Mouse (Mus musculus) forebrain, embryonic 16.5 days (tissue): Measurements from ENCODE around the gene Clint1. TPM values are rescaled to one million over a fixed set of nuclear protein-coding genes. Genes with fewer than 3 reads are reported as not detected.

ENCODE experiments used
- ATAC-seq: fragments of 200-750 bp; cut with Nextera tagmentation; 2 replicates; pipeline ENCODE4 v1.8.0; 2017; ENCODE audit warnings: mild to moderate bottlenecking, moderate library complexity
- H3K27ac ChIP-seq: fragments of 300-500 bp; sonication (generic); 2 replicates; pipeline ENCODE4 v1.5.1; 2014; ENCODE audit warnings: low read length, control low read depth
- H3K27me3 ChIP-seq: fragments of 300-500 bp; sonication (generic); replicated peaks from 2 replicates; pipeline ENCODE4 v1.6.1; 2014; ENCODE audit warnings: low read length; ENCODE audit not compliant: control insufficient read depth, insufficient read depth
- H3K36me3 ChIP-seq: fragments of 300-500 bp; sonication (generic); 2 replicates; pipeline ENCODE4 v1.6.1; 2014; ENCODE audit not compliant: control insufficient read depth, insufficient read depth
- H3K4me1 ChIP-seq: fragments of 300-500 bp; sonication (generic); replicated peaks from 2 replicates; pipeline ENCODE4 v1.6.1; 2014; ENCODE audit warnings: low read length; ENCODE audit not compliant: control insufficient read depth, insufficient read depth
- H3K4me2 ChIP-seq: fragments of 300-500 bp; sonication (generic); 2 replicates; pipeline ENCODE4 v1.6.1; 2014; ENCODE audit warnings: mild to moderate bottlenecking, low read length, control low read depth
- H3K4me3 ChIP-seq: fragments of 300-500 bp; sonication (generic); replicated peaks from 2 replicates; pipeline ENCODE4 v1.5.1; 2014; ENCODE audit warnings: mild to moderate bottlenecking, low read length, control low read depth
- H3K9ac ChIP-seq: fragments of 300-500 bp; sonication (generic); replicated peaks from 2 replicates; pipeline ENCODE4 v1.6.1; 2014; ENCODE audit warnings: low read depth, low read length, control low read depth
- H3K9me3 ChIP-seq: fragments of 300-500 bp; sonication (generic); 2 replicates; pipeline ENCODE4 v1.6.1; 2016; ENCODE audit warnings: low read length; ENCODE audit not compliant: control insufficient read depth
- WGBS: fragments of 180-500 bp; shearing (Covaris S2); extraction: QIAGEN DNeasy Blood & Tissue Kit; methylation state at CpG from one replicate; pipeline ENCODE4 v1.1.7; 2014; 5-methylcytosine and 5-hydroxymethylcytosine counted together
- polyA plus RNA-seq: library from polyadenylated mRNA; unstranded; fragments of >200 nt; fragmentation: Nextera tagmentation; extraction: Ambion mirVana; gene quantifications from 2 replicates; pipeline ENCODE4 v1.2.1, GENCODE M21; 2015

The Clint1 gene
- polyA plus RNA-seq, 1 experiment from 2014 or later: 45.1 TPM

- no peak overlapping the region for H3K9ac ChIP-seq
- H3K4me3 ChIP-seq: no peak overlapping the region
- no peak overlapping the region for H3K4me2 ChIP-seq
- no peaks in the 10 kb centered on the region for H3K27me3 ChIP-seq
- 90% methylated on average over 5 of the region's 5 CpGs for WGBS
- no peaks in the 10 kb centered on the region for H3K4me1 ChIP-seq
- no peak overlapping the region for H3K27ac ChIP-seq
- H3K9me3 ChIP-seq: no peaks in the 10 kb centered on the region
- no peak for ATAC-seq
- no peaks in the 10 kb centered on the region for H3K36me3 ChIP-seq
These were observed 14.5 kb upstream of the Clint1 start for GRCm38 (mm10) chr11:45837257-45837817.

GRCm38 (mm10) chr11:45838450-45838849, 13.4 kb upstream of the Clint1 start:
- Histone ChIP-seq H3K4me1 (no peaks in the 10 kb centered on the region), H3K9me3 (no peaks in the 10 kb centered on the region), H3K4me3 (no peak overlapping the region), H3K9ac (no peak overlapping the region), H3K36me3 (no peaks in the 10 kb centered on the region), H3K4me2 (no peak overlapping the region), H3K27ac (no peak overlapping the region), H3K27me3 (no peaks in the 10 kb centered on the region)
- 66% methylated on average over 3 of the region's 3 CpGs for WGBS
- no peak for ATAC-seq

GRCm38 (mm10) chr11:45840332-45840731, 11.5 kb upstream of the Clint1 start:
- H3K27ac ChIP-seq: no peak overlapping the region
- H3K27me3 ChIP-seq: no peaks in the 10 kb centered on the region
- ATAC-seq: no peak
- H3K4me3 ChIP-seq: no peak overlapping the region
- H3K36me3 ChIP-seq: no peaks in the 10 kb centered on the region
- no peak overlapping the region for H3K9ac ChIP-seq
- H3K9me3 ChIP-seq: no peaks in the 10 kb centered on the region
- 90% methylated on average over 3 of the region's 3 CpGs for WGBS
- no peaks in the 10 kb centered on the region for H3K4me1 ChIP-seq
- H3K4me2 ChIP-seq: no peak overlapping the region

GRCm38 (mm10) chr11:45846008-45846407, 5.8 kb upstream of the Clint1 start:
- H3K9me3 ChIP-seq: no peaks in the 10 kb centered on the region
- ATAC-seq: no peak
- no peak overlapping the region for H3K27ac ChIP-seq
- WGBS: 30% methylated on average over 3 of the region's 3 CpGs
- H3K36me3 ChIP-seq: no peaks in the 10 kb centered on the region
- H3K4me1 ChIP-seq: no peaks in the 10 kb centered on the region
- no peak overlapping the region for H3K4me2 ChIP-seq
- H3K4me3 ChIP-seq: no peak overlapping the region
- no peak overlapping the region for H3K9ac ChIP-seq
- H3K27me3 ChIP-seq: no peaks in the 10 kb centered on the region

- H3K36me3 ChIP-seq: no peaks in the 10 kb centered on the region
- H3K27ac ChIP-seq: no peak overlapping the region
- H3K27me3 ChIP-seq: no peaks in the 10 kb centered on the region
- no peak for ATAC-seq
- peaks cover 2% of the 10 kb centered on the region; the same call in 1 of the 2 replicates for H3K4me1 ChIP-seq
- WGBS: 81% methylated on average over 7 of the region's 7 CpGs
- no peak overlapping the region for H3K4me3 ChIP-seq
- H3K9ac ChIP-seq: no peak overlapping the region
- no peaks in the 10 kb centered on the region for H3K9me3 ChIP-seq
- H3K4me2 ChIP-seq: no peak overlapping the region
These were observed 4.3 kb upstream of the Clint1 start for GRCm38 (mm10) chr11:45847548-45847947.

- peaks cover 7% of the 10 kb centered on the region for H3K4me1 ChIP-seq
- 93% methylated on average over 12 of the region's 12 CpGs for WGBS
- no peaks in the 10 kb centered on the region for H3K36me3 ChIP-seq
These were observed 3.6 kb upstream of the Clint1 start for GRCm38 (mm10) chr11:45848253-45848652.

GRCm38 (mm10) chr11:45849203-45849602, 2.6 kb upstream of the Clint1 start:
- no peak overlapping the region for H3K4me3 ChIP-seq
- H3K4me1 ChIP-seq: peaks cover 11% of the 10 kb centered on the region
- no peak for ATAC-seq
- H3K36me3 ChIP-seq: 0 out of 2 replicates have a peak, but pooled peaks cover 2% of the 10 kb centered on the region
- H3K27ac ChIP-seq: no peak overlapping the region
- H3K27me3 ChIP-seq: no peaks in the 10 kb centered on the region
- H3K4me2 ChIP-seq: no peak overlapping the region
- H3K9ac ChIP-seq: no peak overlapping the region
- 69% methylated on average over 4 of the region's 4 CpGs for WGBS
- H3K9me3 ChIP-seq: no peaks in the 10 kb centered on the region

More at GRCm38 (mm10) chr11:45848253-45848652, 3.6 kb upstream of the Clint1 start:
- Histone ChIP-seq H3K27ac (no peak overlapping the region), H3K4me3 (no peak overlapping the region), H3K9me3 (no peaks in the 10 kb centered on the region), H3K9ac (no peak overlapping the region), H3K27me3 (no peaks in the 10 kb centered on the region), H3K4me2 (no peak overlapping the region)
- no peak for ATAC-seq

GRCm38 (mm10) chr11:45849859-45850258, 2.0 kb upstream of the Clint1 start:
- no peaks in the 10 kb centered on the region for H3K27me3 ChIP-seq
- ATAC-seq: no peak
- 74% methylated on average over 3 of the region's 3 CpGs for WGBS
- no peak overlapping the region for H3K4me3 ChIP-seq
- no peak overlapping the region for H3K4me2 ChIP-seq
- peaks cover 11% of the 10 kb centered on the region for H3K4me1 ChIP-seq
- H3K9ac ChIP-seq: no peak overlapping the region
- 0 out of 2 replicates have a peak, but pooled peaks cover 2% of the 10 kb centered on the region for H3K36me3 ChIP-seq
- no peaks in the 10 kb centered on the region for H3K9me3 ChIP-seq
- H3K27ac ChIP-seq: no peak overlapping the region

GRCm38 (mm10) chr11:45850317-45850716, 1.5 kb upstream of the Clint1 start:
- no peaks in the 10 kb centered on the region for H3K27me3 ChIP-seq
- peaks cover 11% of the 10 kb centered on the region for H3K4me1 ChIP-seq
- H3K27ac ChIP-seq: no peak overlapping the region
- H3K9me3 ChIP-seq: no peaks in the 10 kb centered on the region
- H3K4me3 ChIP-seq: no peak overlapping the region
- H3K36me3 ChIP-seq: 0 out of 2 replicates have a peak, but pooled peaks cover 2% of the 10 kb centered on the region
- WGBS: 41% methylated on average over 3 of the region's 3 CpGs
- no peak for ATAC-seq
- no peak overlapping the region for H3K9ac ChIP-seq
- no peak overlapping the region for H3K4me2 ChIP-seq
